Mouse (Mus musculus) CH12.LX (cell line): Measurements from ENCODE around the gene Gsta3. TPM values are rescaled to one million over a fixed set of nuclear protein-coding genes. Genes with fewer than 3 reads are reported as not detected.

Experiments
- DNase-seq: peaks from one replicate; pipeline ENCODE4 v3.0.0-alpha.2; 2013; ENCODE audit errors: extremely low read depth
- H3K27ac ChIP-seq: 2 replicates; pipeline ENCODE4 v1.5.1; 2012; ENCODE audit warnings: low read depth, mild to moderate bottlenecking, control low read depth, moderate library complexity; ENCODE audit not compliant: insufficient read depth
- H3K27me3 ChIP-seq: replicated peaks from 2 replicates; pipeline ENCODE3; 2012; ENCODE audit warnings: inconsistent platforms
- H3K36me3 ChIP-seq, 2 experiments: replicated peaks in 1 of 2; 2 replicates each; pipeline versions ENCODE3 to v1.6.1; 2012; ENCODE audit warnings: inconsistent platforms in 1 of 2, low read length in 1 of 2, mild to moderate bottlenecking in 1 of 2, mixed read lengths in 1 of 2, moderate library complexity in 1 of 2; ENCODE audit not compliant: control insufficient read depth in 1 of 2, insufficient read depth in 1 of 2
- H3K4me1 ChIP-seq, 2 experiments: 2 replicates each; pipeline ENCODE4 v1.6.1; 2012; ENCODE audit warnings: inconsistent platforms in 1 of 2, moderate library complexity in 1 of 2; ENCODE audit not compliant: insufficient read depth in 2 of 2, control insufficient read depth in 1 of 2
- H3K4me2 ChIP-seq: 2 replicates; pipeline ENCODE4 v1.6.1; 2012; ENCODE audit warnings: low read depth, mild to moderate bottlenecking, control low read depth; ENCODE audit not compliant: poor library complexity, insufficient read depth, severe bottlenecking
- H3K4me3 ChIP-seq, 3 experiments: fragments of 150-350 bp in 1 of 3; sonication (generic) in 1 of 3; replicated peaks in 1 of 3; 2 replicates each; pipeline versions ENCODE3 to v1.5.1; 2011 to 2012; ENCODE audit warnings: low read depth in 2 of 3, low read length in 2 of 3, mild to moderate bottlenecking in 2 of 3, moderate library complexity in 2 of 3, control low read depth in 1 of 3, improper control_type of control experiment in 1 of 3, inconsistent platforms in 1 of 3, mixed read lengths in 1 of 3; ENCODE audit not compliant: poor library complexity in 1 of 3
- H3K79me2 ChIP-seq: replicated peaks from 2 replicates; pipeline ENCODE4 v1.6.1; 2012; ENCODE audit warnings: mild to moderate bottlenecking, moderate library complexity; ENCODE audit not compliant: control insufficient read depth, poor library complexity, insufficient read depth, severe bottlenecking; ENCODE audit errors: extremely low read depth
- H3K9ac ChIP-seq: 2 replicates; pipeline ENCODE4 v1.6.1; 2012; ENCODE audit warnings: low read depth, mild to moderate bottlenecking, control low read depth, moderate library complexity; ENCODE audit not compliant: insufficient read depth
- H3K9me3 ChIP-seq: replicated peaks from 2 replicates; pipeline ENCODE3; 2012; ENCODE audit warnings: low read length, inconsistent platforms, mixed read lengths
- CHD2 ChIP-seq: IDR thresholded peaks from 2 replicates; pipeline ENCODE4 v1.6.1; 2011; ENCODE audit warnings: low read length, improper control_type of control experiment
- CTCF ChIP-seq, 2 experiments: IDR thresholded peaks in 1 of 2; conservative IDR thresholded peaks in 1 of 2; 2 replicates each; pipeline ENCODE4 v1.5.1; 2011 to 2012; ENCODE audit warnings: low read depth in 2 of 2, low read length in 2 of 2, improper control_type of control experiment in 1 of 2, inconsistent platforms in 1 of 2, mild to moderate bottlenecking in 1 of 2, moderate library complexity in 1 of 2
- ELF1 ChIP-seq: IDR thresholded peaks from 2 replicates; pipeline ENCODE4 v1.6.1; 2014; ENCODE audit warnings: low read depth, mild to moderate bottlenecking, inconsistent platforms, low read length, improper control_type of control experiment
- GABPA ChIP-seq: IDR thresholded peaks from 2 replicates; pipeline ENCODE4 v1.6.1; 2012; ENCODE audit warnings: low read depth, low read length, improper control_type of control experiment, inconsistent platforms; ENCODE audit not compliant: insufficient replicate concordance
- HCFC1 ChIP-seq: IDR thresholded peaks from 2 replicates; pipeline ENCODE4 v1.6.1; 2012; ENCODE audit warnings: low read depth, mild to moderate bottlenecking, inconsistent platforms, low read length, improper control_type of control experiment
- KAT2A ChIP-seq: IDR thresholded peaks from 2 replicates; pipeline ENCODE4 v1.6.1; 2012; ENCODE audit warnings: low read length, improper control_type of control experiment, inconsistent platforms; ENCODE audit not compliant: insufficient replicate concordance
- MAX ChIP-seq: IDR thresholded peaks from 2 replicates; pipeline ENCODE4 v1.6.1; 2011; ENCODE audit warnings: low read length, improper control_type of control experiment
- MAZ ChIP-seq: IDR thresholded peaks from 2 replicates; pipeline ENCODE4 v1.6.1; 2012; ENCODE audit warnings: low read depth, mild to moderate bottlenecking, inconsistent platforms, low read length, improper control_type of control experiment, moderate library complexity
- MEF2A ChIP-seq: IDR thresholded peaks from 2 replicates; pipeline ENCODE4 v1.6.1; 2014; ENCODE audit warnings: low read depth, mild to moderate bottlenecking, inconsistent platforms, low read length, improper control_type of control experiment, borderline replicate concordance
- MXI1 ChIP-seq: IDR thresholded peaks from 2 replicates; pipeline ENCODE4 v1.6.1; 2011; ENCODE audit warnings: mild to moderate bottlenecking, low read depth, low read length, improper control_type of control experiment
- NELFE ChIP-seq: IDR thresholded peaks from 2 replicates; pipeline ENCODE4 v1.6.1; 2011; ENCODE audit warnings: low read depth, low read length, improper control_type of control experiment
- PAX5 ChIP-seq: IDR thresholded peaks from 2 replicates; pipeline ENCODE4 v1.6.1; 2012; ENCODE audit warnings: low read length, inconsistent platforms, mixed read lengths
- POLR2A ChIP-seq: IDR thresholded peaks from 2 replicates; pipeline ENCODE4 v1.6.1; 2011; ENCODE audit warnings: low read depth, mild to moderate bottlenecking, improper control_type of control experiment, low read length
- POLR2AphosphoS2 ChIP-seq: IDR thresholded peaks from 2 replicates; pipeline ENCODE4 v1.6.1; 2011; ENCODE audit warnings: low read depth, low read length, improper control_type of control experiment
- RAD21 ChIP-seq: IDR thresholded peaks from 2 replicates; pipeline ENCODE4 v1.6.1; 2011; ENCODE audit warnings: low read depth, mild to moderate bottlenecking, low read length, improper control_type of control experiment, moderate library complexity
- SIN3A ChIP-seq: IDR thresholded peaks from 2 replicates; pipeline ENCODE4 v1.6.1; 2012; ENCODE audit warnings: low read length, improper control_type of control experiment, inconsistent platforms
- SMC3 ChIP-seq: IDR thresholded peaks from 2 replicates; pipeline ENCODE4 v1.6.1; 2011; ENCODE audit warnings: low read depth, low read length, improper control_type of control experiment
- TBP ChIP-seq: conservative IDR thresholded peaks from 2 replicates; pipeline ENCODE4 v1.6.1; 2011; ENCODE audit warnings: low read depth, low read length, improper control_type of control experiment
- TCF12 ChIP-seq: IDR thresholded peaks from 2 replicates; pipeline ENCODE4 v1.6.1; 2014; ENCODE audit warnings: low read depth, mild to moderate bottlenecking, inconsistent platforms, low read length, improper control_type of control experiment
- UBTF ChIP-seq: IDR thresholded peaks from 2 replicates; pipeline ENCODE4 v1.6.1; 2012; ENCODE audit warnings: low read depth, mild to moderate bottlenecking, inconsistent platforms, low read length, improper control_type of control experiment, moderate library complexity
- USF1 ChIP-seq: IDR thresholded peaks from 2 replicates; pipeline ENCODE4 v1.6.1; 2014; ENCODE audit warnings: low read depth, mild to moderate bottlenecking, inconsistent platforms, low read length, improper control_type of control experiment
- USF2 ChIP-seq: conservative IDR thresholded peaks from 2 replicates; pipeline ENCODE4 v1.6.1; 2011; ENCODE audit warnings: low read depth, low read length, improper control_type of control experiment
- ZC3H11A ChIP-seq: IDR thresholded peaks from 2 replicates; pipeline ENCODE4 v1.6.1; 2012; ENCODE audit warnings: low read depth, mild to moderate bottlenecking, inconsistent platforms, low read length, improper control_type of control experiment
- ZKSCAN1 ChIP-seq: IDR thresholded peaks from 2 replicates; pipeline ENCODE4 v1.6.1; 2012; ENCODE audit warnings: low read depth, inconsistent platforms, low read length, improper control_type of control experiment, borderline replicate concordance
- dilution Hi-C: fragments of 300-500 bp; cut with MboI; formaldehyde crosslinking; loops from 2 replicates; pipeline ENCODE4 v1.14.3; 2020; ENCODE audit warnings: low sequenced_read_pairs; ENCODE audit not compliant: extremely low pct_unique_long_range_greater_than_20kb, extremely low pct_ligation_motif_present
- in situ Hi-C: fragments of 300-500 bp; cut with MboI; formaldehyde crosslinking; loops from 3 replicates; pipeline ENCODE4 v1.14.3; 2019; ENCODE audit warnings: low sequenced_read_pairs, low pct_ligation_motif_present, low pct_unique_long_range_greater_than_20kb, mixed read lengths
- polyA plus RNA-seq: library from polyadenylated mRNA; unstranded; fragments of >175 nt; gene quantifications from 2 replicates; pipeline ENCODE4 v1.2.1, GENCODE M21; 2012; ENCODE audit warnings: low read depth; ENCODE audit not compliant: insufficient read length
- total RNA-seq, 2 experiments: library from RNA; depleted of rRNA; stranded (reverse); fragments of 300-350 nt in 1 of 2; fragments of >200 nt in 1 of 2; gene quantifications; 2 replicates each; pipeline ENCODE4 v1.2.3; 2012 to 2014

Gene Gsta3
- total and polyA plus RNA-seq, 3 experiments: not detected

DNA sequence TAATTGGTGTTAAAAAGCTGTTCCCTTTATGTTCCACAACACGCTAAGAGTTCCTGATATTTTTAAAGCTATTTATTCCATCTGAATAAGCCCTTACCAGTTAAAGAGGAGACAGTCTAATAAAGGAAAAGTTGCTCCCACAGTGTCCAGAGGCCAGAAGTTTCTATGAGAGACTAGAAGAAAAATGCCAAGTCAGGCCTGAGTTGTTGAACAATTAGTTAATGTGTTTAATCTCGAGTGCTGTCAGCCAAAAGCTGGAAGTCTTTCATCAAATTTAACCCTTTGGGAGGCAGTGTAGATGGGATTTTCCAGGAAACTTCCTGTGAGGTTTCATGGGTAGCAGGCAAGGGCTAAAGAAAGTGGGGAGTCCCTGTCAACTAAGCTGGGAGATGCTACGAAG lies 59.4 kb downstream of the Gsta3 start:
- Histone ChIP-seq H3K27me3 (no peaks in the 10 kb centered on the region), H3K36me3 (no peaks in the 10 kb centered on the region), H3K4me3 (no peak overlapping the region)
- no peak for TF ChIP-seq MAX
- TF ChIP-seq POLR2AphosphoS2: no peak
- no peak for TF ChIP-seq USF2
- TF ChIP-seq NELFE: no peak
- TF ChIP-seq RAD21: no peak
- TF ChIP-seq UBTF: no peak
- TF ChIP-seq KAT2A: no peak
- TF ChIP-seq SMC3: no peak
- no peak for TF ChIP-seq TBP
- no peak for TF ChIP-seq CTCF (conservative IDR thresholded peaks at IDR 0.05 in 1 of 2, IDR thresholded peaks at IDR 0.05 in 1 of 2; ENCODE audit: low read depth in 2 of 2, low read length in 2 of 2)
- TF ChIP-seq, all 38 proteins: peak for 0
- no peaks in the 10 kb centered on the region for H3K4me1 ChIP-seq
- H3K9ac ChIP-seq: no peak overlapping the region
- H3K27ac ChIP-seq: no peak overlapping the region
- no peaks in the 10 kb centered on the region for H3K9me3 ChIP-seq
- no peak overlapping the region for H3K4me2 ChIP-seq
- dilution Hi-C loops: no loop called here
- DNase-seq: no peak
- no peaks in the 10 kb centered on the region for H3K79me2 ChIP-seq
- in situ Hi-C loops: no loop called here

GRCm38 (mm10) chr1:21301686-21302085 lies 61.3 kb downstream of the Gsta3 start:
- Histone ChIP-seq H3K4me2 (no peak overlapping the region), H3K9me3 (no peaks in the 10 kb centered on the region), H3K27me3 (no peaks in the 10 kb centered on the region), H3K4me1 (no peaks in the 10 kb centered on the region), H3K4me3 (no peak overlapping the region), H3K36me3 (no peaks in the 10 kb centered on the region), H3K79me2 (no peaks in the 10 kb centered on the region), H3K9ac (no peak overlapping the region), H3K27ac (no peak overlapping the region)
- dilution Hi-C loops (no loop called here), in situ Hi-C loops (no loop called here)
- no peak for DNase-seq
- TF ChIP-seq USF1 (no peak), SMC3 (no peak), ZC3H11A (no peak), PAX5 (no peak), ZKSCAN1 (no peak), MEF2A (no peak), POLR2A (no peak), MXI1 (no peak), TCF12 (no peak), SIN3A (no peak), ELF1 (no peak), GABPA (no peak), RAD21 (no peak), KAT2A (no peak), TBP (no peak), USF2 (no peak), POLR2AphosphoS2 (no peak), CHD2 (no peak), MAZ (no peak), HCFC1 (no peak)
